Mouse (Mus musculus) stomach, postnatal 0 days (tissue): ENCODE measurements at regions not wholly inside any gene's neighbourhood (a gene's known extent, or its start where the extent isn't known, plus 50 kb on each side); places are given as distances from the start of the nearest gene placed in this dataset.

Experiments used
- ATAC-seq: fragments of 200-750 bp; cut with Nextera tagmentation; 2 replicates; pipeline ENCODE4 v1.8.0; 2017; ENCODE audit not compliant: low FRiP score, low TSS enrichment
- DNase-seq: peaks from one replicate; pipeline ENCODE4 v3.0.0-alpha.2; 2016; ENCODE audit warnings: low spot score
- H3K27ac ChIP-seq: fragments of 300-500 bp; sonication (generic); replicated peaks from 2 replicates; pipeline ENCODE4 v1.5.1; 2014; ENCODE audit warnings: mild to moderate bottlenecking, control low read depth
- H3K27me3 ChIP-seq: fragments of 300-500 bp; sonication (generic); 2 replicates; pipeline ENCODE4 v1.6.1; 2014; ENCODE audit warnings: low read length; ENCODE audit not compliant: control insufficient read depth, insufficient read depth
- H3K36me3 ChIP-seq: fragments of 300-500 bp; sonication (generic); 2 replicates; pipeline ENCODE4 v1.6.1; 2014; ENCODE audit warnings: low read length, mixed read lengths; ENCODE audit not compliant: control insufficient read depth, insufficient read depth
- H3K4me1 ChIP-seq: fragments of 300-500 bp; sonication (generic); replicated peaks from 2 replicates; pipeline ENCODE4 v1.6.1; 2014; ENCODE audit warnings: antibody characterized with exemption; ENCODE audit not compliant: control insufficient read depth, insufficient read depth
- H3K4me2 ChIP-seq: fragments of 300-500 bp; sonication (generic); replicated peaks from 2 replicates; pipeline ENCODE4 v1.6.1; 2014; ENCODE audit warnings: low read depth, mild to moderate bottlenecking, control low read depth, moderate library complexity
- H3K4me3 ChIP-seq: fragments of 300-500 bp; sonication (generic); 2 replicates; pipeline ENCODE4 v1.5.1; 2014; ENCODE audit warnings: low read depth, low read length, control low read depth
- H3K9ac ChIP-seq: fragments of 300-500 bp; sonication (generic); 2 replicates; pipeline ENCODE4 v1.6.1; 2014; ENCODE audit warnings: mild to moderate bottlenecking, low read length, control low read depth, mixed read lengths
- H3K9me3 ChIP-seq: fragments of 300-500 bp; sonication (generic); 2 replicates; pipeline ENCODE4 v1.6.1; 2016; ENCODE audit warnings: low read length; ENCODE audit not compliant: control insufficient read depth
- CTCF ChIP-seq: IDR thresholded peaks from 2 replicates; pipeline ENCODE4 v1.5.1; 2016; ENCODE audit warnings: antibody characterized with exemption, low read depth, mild to moderate bottlenecking, moderate library complexity
- EP300 ChIP-seq: optimal IDR thresholded peaks from 2 replicates; pipeline ENCODE3; 2016; ENCODE audit warnings: antibody characterized with exemption
- WGBS: fragments of 180-500 bp; shearing (Covaris S2); extraction: QIAGEN DNeasy Blood & Tissue Kit; methylation state at CpG from one replicate; pipeline ENCODE4 v1.1.7; 2014; 5-methylcytosine and 5-hydroxymethylcytosine counted together

DNA sequence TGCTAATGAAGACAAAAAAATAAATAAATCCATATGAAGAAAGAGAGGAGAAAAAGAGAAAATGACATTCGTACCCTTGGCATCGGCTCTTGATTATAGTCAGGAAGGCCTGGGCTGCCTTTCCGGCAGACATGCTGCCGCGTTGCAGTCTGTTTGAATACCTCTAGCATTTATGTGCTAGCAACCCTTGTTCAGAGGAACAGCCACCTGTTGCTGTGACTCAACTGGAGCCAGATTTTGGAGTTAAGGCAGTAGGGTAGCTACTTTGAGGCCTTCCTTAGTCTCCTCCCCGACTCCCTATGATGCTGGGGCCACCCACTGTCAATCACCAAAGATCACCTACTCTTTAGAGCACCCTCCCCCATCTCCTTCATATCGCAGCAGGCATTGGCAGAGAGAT, 148.5 kb upstream of the Cops8 start:
- TF ChIP-seq CTCF (no peak), EP300 (no peak)

DNA sequence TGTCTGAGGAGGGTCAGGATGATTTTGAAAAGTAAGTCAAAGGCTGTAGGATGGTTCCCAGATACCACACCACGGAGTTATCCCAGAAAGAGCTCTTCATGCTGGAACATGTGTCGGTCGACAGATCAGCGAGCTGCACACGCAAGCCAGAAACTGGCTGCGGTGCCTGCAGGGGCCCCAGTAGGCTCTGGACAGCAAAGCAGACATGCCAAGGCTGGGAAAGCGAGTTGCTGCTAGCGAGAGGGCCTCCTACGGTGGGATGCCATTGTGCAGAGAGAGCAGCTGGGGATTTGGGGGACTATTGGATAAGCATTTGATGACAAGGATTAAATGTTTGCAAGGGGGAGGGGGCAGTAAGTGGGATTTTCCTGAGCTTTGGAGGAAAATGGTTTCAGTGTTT, 145.4 kb upstream of the Cops8 start:
- no peak overlapping the region for H3K4me2 ChIP-seq
- H3K4me3 ChIP-seq: no peak overlapping the region
- no peaks in the 10 kb centered on the region for H3K9me3 ChIP-seq
- no peaks in the 10 kb centered on the region for H3K4me1 ChIP-seq
- no peak for TF ChIP-seq EP300
- no peak for TF ChIP-seq CTCF
- ATAC-seq (no peak), DNase-seq (no peak)
- H3K27ac ChIP-seq: no peak overlapping the region
- H3K9ac ChIP-seq: no peak overlapping the region
- no peaks in the 10 kb centered on the region for H3K27me3 ChIP-seq
- WGBS: 31% methylated on average over 9 of the region's 9 CpGs
- H3K36me3 ChIP-seq: no peaks in the 10 kb centered on the region

More for the DNA sequence above, 148.5 kb upstream of the Cops8 start:
- Histone ChIP-seq H3K9ac (no peak overlapping the region), H3K4me2 (no peak overlapping the region), H3K27ac (no peak overlapping the region), H3K4me1 (no peaks in the 10 kb centered on the region), H3K9me3 (no peaks in the 10 kb centered on the region), H3K27me3 (no peaks in the 10 kb centered on the region), H3K36me3 (no peaks in the 10 kb centered on the region), H3K4me3 (no peak overlapping the region)
- 50% methylated on average over 7 of the region's 7 CpGs for WGBS
- ATAC-seq (no peak), DNase-seq (no peak)

DNA sequence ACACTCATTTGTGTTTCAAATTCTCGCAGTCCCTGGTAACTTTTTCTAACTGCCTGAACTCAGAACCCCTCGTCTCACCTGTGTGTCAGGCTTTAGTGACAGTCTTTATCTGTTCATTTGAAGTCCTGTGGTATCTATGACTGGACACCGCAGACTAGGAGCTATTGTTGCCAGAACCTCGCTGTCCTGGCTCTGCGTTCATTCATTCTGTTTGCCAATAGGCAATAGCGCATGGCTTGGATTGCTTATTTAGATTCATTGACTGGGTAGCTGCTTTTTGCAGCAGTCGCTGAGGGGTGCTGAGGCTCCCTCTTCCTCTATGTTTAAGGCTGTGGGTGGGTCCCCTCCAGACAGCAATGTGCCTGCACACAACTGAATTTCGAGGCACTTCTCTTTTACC, 144.6 kb upstream of the Cops8 start:
- WGBS: 70% methylated on average over 8 of the region's 8 CpGs
- Histone ChIP-seq H3K4me3 (no peak overlapping the region), H3K4me1 (no peaks in the 10 kb centered on the region), H3K36me3 (no peaks in the 10 kb centered on the region), H3K9ac (no peak overlapping the region), H3K4me2 (no peak overlapping the region), H3K27ac (no peak overlapping the region), H3K27me3 (no peaks in the 10 kb centered on the region), H3K9me3 (no peaks in the 10 kb centered on the region)
- ATAC-seq: no peak
- DNase-seq: no peak
- TF ChIP-seq EP300 (no peak), CTCF (no peak)

DNA sequence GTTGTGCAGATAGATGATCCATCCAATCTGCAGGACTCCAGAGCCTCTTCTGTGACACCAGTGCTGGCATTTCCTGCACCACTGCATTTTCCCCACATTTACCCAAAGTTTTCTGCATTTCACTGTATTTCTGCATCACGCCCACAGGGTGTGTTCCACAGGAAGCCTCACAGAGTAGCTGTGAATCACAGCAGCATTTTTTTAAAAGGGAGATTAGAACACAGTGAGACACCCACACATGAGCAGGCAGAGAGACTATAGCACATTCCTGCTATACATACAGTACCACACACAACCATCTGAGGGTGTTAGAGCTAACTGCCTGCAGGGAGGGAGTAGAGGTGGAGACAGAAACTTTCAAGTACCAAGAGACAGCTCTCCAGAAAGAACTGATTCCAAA, 141.1 kb upstream of the Cops8 start:
- no peak overlapping the region for H3K9ac ChIP-seq
- H3K9me3 ChIP-seq: no peaks in the 10 kb centered on the region
- WGBS: 74% methylated on average over 1 of the region's 1 CpGs
- no peaks in the 10 kb centered on the region for H3K4me1 ChIP-seq
- ATAC-seq (peak; percentile 52; the same call in 1 of the 2 replicates), DNase-seq (no peak)
- no peaks in the 10 kb centered on the region for H3K27me3 ChIP-seq
- no peak overlapping the region for H3K4me3 ChIP-seq
- H3K36me3 ChIP-seq: no peaks in the 10 kb centered on the region
- no peak overlapping the region for H3K27ac ChIP-seq
- TF ChIP-seq EP300 (no peak), CTCF (peak; percentile 13; the same call in 1 of the 2 replicates)
- H3K4me2 ChIP-seq: no peak overlapping the region

DNA sequence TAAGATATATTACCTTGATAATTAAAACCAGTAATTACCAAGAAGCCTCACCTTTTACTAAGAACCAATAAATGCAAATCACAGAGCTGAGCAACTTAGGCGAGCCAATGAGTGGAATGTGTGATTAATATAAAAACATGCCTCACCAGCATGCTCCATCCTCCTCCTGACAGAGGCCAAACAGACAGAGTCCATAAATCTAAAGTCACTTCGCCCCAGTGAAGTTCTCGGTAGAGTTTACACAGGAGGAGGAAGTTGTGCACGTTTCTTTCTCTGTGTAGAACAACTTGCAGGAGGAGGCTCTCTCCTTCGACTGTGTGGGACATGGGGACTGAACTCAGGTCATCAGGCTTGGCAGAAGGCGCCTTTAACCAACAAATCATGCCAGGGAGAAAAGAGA, 139.5 kb upstream of the Cops8 start:
- no peak for TF ChIP-seq CTCF
- TF ChIP-seq EP300: no peak
- Histone ChIP-seq H3K27ac (no peak overlapping the region), H3K4me3 (no peak overlapping the region), H3K9ac (no peak overlapping the region), H3K4me2 (no peak overlapping the region), H3K27me3 (no peaks in the 10 kb centered on the region), H3K9me3 (no peaks in the 10 kb centered on the region), H3K36me3 (no peaks in the 10 kb centered on the region), H3K4me1 (no peaks in the 10 kb centered on the region)
- ATAC-seq (peak; percentile 76), DNase-seq (no peak)
- WGBS: 45% methylated on average over 6 of the region's 6 CpGs

DNA sequence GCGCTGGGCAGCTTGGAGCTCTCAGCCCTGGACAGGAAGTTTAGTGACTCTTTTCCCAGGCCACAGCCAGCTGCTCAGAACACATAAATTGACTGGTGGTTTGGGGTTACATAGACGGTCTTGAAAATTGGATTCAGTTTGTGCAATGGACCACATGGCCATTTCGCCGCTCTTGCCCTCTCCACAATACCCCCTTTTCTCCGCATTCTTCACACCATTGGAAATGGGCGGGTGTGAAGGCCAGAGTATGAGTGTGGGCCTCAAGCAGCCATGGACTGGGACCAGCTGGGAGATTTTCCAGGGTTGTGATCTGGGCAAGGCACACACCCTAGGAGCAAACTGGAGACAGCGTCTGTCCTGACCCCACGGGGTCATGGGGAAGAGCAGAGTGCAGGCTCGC, 135.1 kb upstream of the Cops8 start:
- Histone ChIP-seq H3K4me2 (no peak overlapping the region), H3K4me1 (no peaks in the 10 kb centered on the region), H3K9me3 (no peaks in the 10 kb centered on the region), H3K27ac (no peak overlapping the region), H3K9ac (no peak overlapping the region), H3K4me3 (no peak overlapping the region), H3K27me3 (no peaks in the 10 kb centered on the region), H3K36me3 (no peaks in the 10 kb centered on the region)
- 78% methylated on average over 9 of the region's 9 CpGs for WGBS
- no peak for DNase-seq
- no peak for ATAC-seq
- no peak for TF ChIP-seq CTCF
- no peak for TF ChIP-seq EP300
